Mouse (Mus musculus) forebrain, embryonic 14.5 days (tissue): ENCODE measurements at regions not wholly inside any gene's neighbourhood (a gene's known extent, or its start where the extent isn't known, plus 50 kb on each side); places are given as distances from the start of the nearest gene placed in this dataset.

Experiments used
- ATAC-seq: fragments of 200-750 bp; cut with Nextera tagmentation; 2 replicates; pipeline ENCODE4 v1.8.0; 2017; ENCODE audit warnings: mild to moderate bottlenecking, moderate library complexity
- DNase-seq: peaks from one replicate; pipeline ENCODE4 v3.0.0-alpha.2; 2015; ENCODE audit warnings: low spot score
- H3K27ac ChIP-seq: fragments of 300-500 bp; sonication (generic); 2 replicates; pipeline ENCODE4 v1.5.1; 2014; ENCODE audit warnings: low read depth, mild to moderate bottlenecking, control low read depth, low read length, moderate library complexity
- H3K27me3 ChIP-seq: fragments of 300-500 bp; sonication (generic); replicated peaks from 2 replicates; pipeline ENCODE4 v1.6.1; 2014; ENCODE audit warnings: low read length, control low read depth, mixed read lengths; ENCODE audit not compliant: control insufficient read depth, insufficient read depth
- H3K36me3 ChIP-seq: fragments of 300-500 bp; sonication (generic); 2 replicates; pipeline ENCODE4 v1.6.1; 2014; ENCODE audit warnings: low read length, control low read depth; ENCODE audit not compliant: control insufficient read depth, insufficient read depth
- H3K4me1 ChIP-seq: fragments of 300-500 bp; sonication (generic); 2 replicates; pipeline ENCODE4 v1.6.1; 2014; ENCODE audit warnings: antibody characterized with exemption, low read length, control low read depth; ENCODE audit not compliant: control insufficient read depth, insufficient read depth
- H3K4me2 ChIP-seq: fragments of 300-500 bp; sonication (generic); 2 replicates; pipeline ENCODE4 v1.6.1; 2014; ENCODE audit warnings: mild to moderate bottlenecking, control low read depth, low read length
- H3K4me3 ChIP-seq: fragments of 300-500 bp; sonication (generic); 2 replicates; pipeline ENCODE4 v1.5.1; 2014; ENCODE audit warnings: low read depth, low read length, control low read depth
- H3K9ac ChIP-seq: fragments of 300-500 bp; sonication (generic); 2 replicates; pipeline ENCODE4 v1.6.1; 2014; ENCODE audit warnings: mild to moderate bottlenecking, low read length, control low read depth, moderate library complexity
- H3K9me3 ChIP-seq: fragments of 300-500 bp; sonication (generic); replicated peaks from 2 replicates; pipeline ENCODE4 v1.6.1; 2016; ENCODE audit warnings: low read length, control low read depth, mixed read lengths; ENCODE audit not compliant: control insufficient read depth
- WGBS: fragments of 180-500 bp; shearing (Covaris S2); extraction: QIAGEN DNeasy Blood & Tissue Kit; methylation state at CpG from one replicate; pipeline ENCODE4 v1.1.7; 2014; 5-methylcytosine and 5-hydroxymethylcytosine counted together

DNA sequence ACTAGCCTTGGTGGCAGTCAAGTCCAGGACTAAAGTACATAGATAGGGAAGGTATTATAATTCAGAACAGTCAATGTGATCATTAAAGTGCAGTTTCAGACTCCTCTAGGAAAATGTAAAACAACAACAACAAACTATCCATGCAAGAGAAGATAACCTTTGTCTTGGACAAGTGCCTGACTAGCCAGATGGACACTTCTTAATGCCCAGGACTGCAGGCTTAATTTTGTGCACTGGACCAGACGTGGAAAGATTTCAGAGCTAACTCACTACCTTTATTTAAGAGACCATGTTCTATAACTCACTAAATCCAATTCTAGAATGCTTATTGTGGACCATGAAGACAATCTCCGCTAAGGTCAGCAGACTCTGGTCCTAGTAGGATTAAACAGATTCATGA is 215.6 kb upstream of the Stxbp5 start:
- no peak for ATAC-seq
- no peak overlapping the region for H3K9ac ChIP-seq
- H3K4me1 ChIP-seq = no peaks in the 10 kb centered on the region
- no peaks in the 10 kb centered on the region for H3K9me3 ChIP-seq
- WGBS = 75% methylated on average over 2 of the region's 2 CpGs
- H3K27ac ChIP-seq = no peak overlapping the region
- H3K4me3 ChIP-seq = no peak overlapping the region
- DNase-seq = no peak
- H3K27me3 ChIP-seq = no peaks in the 10 kb centered on the region
- no peaks in the 10 kb centered on the region for H3K36me3 ChIP-seq
- H3K4me2 ChIP-seq = no peak overlapping the region

GRCm38 (mm10) chr10:10113256-10113655 is 212.4 kb upstream of the Stxbp5 start:
- ATAC-seq = no peak

DNA sequence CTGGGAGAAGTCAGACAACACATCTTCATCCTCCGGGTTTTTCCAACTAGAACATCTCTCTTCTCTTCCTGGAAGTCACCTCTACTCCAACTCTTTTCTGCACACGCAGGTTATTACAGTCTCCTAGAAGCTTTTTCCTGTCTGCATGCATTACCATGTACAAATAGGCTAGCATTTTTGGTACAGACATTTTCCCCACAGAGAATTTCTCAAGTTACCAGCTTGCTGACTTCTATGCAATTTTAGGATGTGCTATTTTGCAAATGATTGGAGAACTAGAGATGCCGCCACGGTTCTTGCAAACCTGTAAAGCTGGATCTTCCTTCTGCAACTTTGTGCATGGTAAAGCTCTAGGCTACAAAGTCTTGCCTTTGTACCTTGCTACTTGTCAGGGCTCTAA is 210.2 kb upstream of the Stxbp5 start:
- no peak for ATAC-seq
- H3K4me2 ChIP-seq = no peak overlapping the region

More at GRCm38 (mm10) chr10:10113256-10113655, 212.4 kb upstream of the Stxbp5 start:
- Histone ChIP-seq H3K4me3 (no peak overlapping the region), H3K27ac (no peak overlapping the region), H3K4me2 (no peak overlapping the region), H3K9ac (no peak overlapping the region), H3K9me3 (no peaks in the 10 kb centered on the region), H3K36me3 (no peaks in the 10 kb centered on the region), H3K4me1 (no peaks in the 10 kb centered on the region), H3K27me3 (no peaks in the 10 kb centered on the region)
- peak; percentile 11 for DNase-seq

GRCm38 (mm10) chr10:10109867-10110266 is 209.0 kb upstream of the Stxbp5 start:
- Histone ChIP-seq H3K36me3 (no peaks in the 10 kb centered on the region), H3K9me3 (no peaks in the 10 kb centered on the region), H3K4me1 (no peaks in the 10 kb centered on the region), H3K4me2 (no peak overlapping the region), H3K27ac (no peak overlapping the region), H3K9ac (no peak overlapping the region), H3K4me3 (no peak overlapping the region), H3K27me3 (no peaks in the 10 kb centered on the region)
- DNase-seq (no peak), ATAC-seq (no peak)
- WGBS = 94% methylated on average over 8 of the region's 8 CpGs

More for the DNA sequence above, 210.2 kb upstream of the Stxbp5 start:
- H3K9me3 ChIP-seq = no peaks in the 10 kb centered on the region
- no peak overlapping the region for H3K27ac ChIP-seq
- no peak overlapping the region for H3K4me3 ChIP-seq
- no peak overlapping the region for H3K9ac ChIP-seq
- no peak for DNase-seq
- H3K27me3 ChIP-seq = no peaks in the 10 kb centered on the region
- no peaks in the 10 kb centered on the region for H3K4me1 ChIP-seq
- 91% methylated on average over 4 of the region's 4 CpGs for WGBS
- H3K36me3 ChIP-seq = no peaks in the 10 kb centered on the region

DNA sequence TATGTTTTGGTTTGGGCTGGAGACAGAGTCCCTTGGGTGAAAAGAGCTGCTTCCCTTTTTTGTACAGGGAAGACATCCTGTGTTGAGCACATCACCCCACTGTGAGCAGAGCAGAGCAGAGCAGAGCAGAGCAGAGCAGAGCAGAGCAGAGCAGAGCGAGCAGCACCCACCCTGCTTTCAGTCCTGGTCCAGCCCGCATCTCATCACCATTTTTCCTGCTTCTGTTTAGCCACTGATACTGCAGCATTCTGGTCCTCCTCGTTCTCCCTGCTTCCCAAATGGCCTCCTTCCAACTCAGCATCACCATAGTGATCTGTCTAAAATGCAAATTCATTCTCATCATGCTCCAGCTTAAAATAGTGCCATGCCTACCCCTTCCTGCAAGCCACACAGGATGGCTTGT is 206.2 kb upstream of the Stxbp5 start:
- 52% methylated on average over 3 of the region's 3 CpGs for WGBS
- Histone ChIP-seq H3K36me3 (no peaks in the 10 kb centered on the region), H3K9me3 (no peaks in the 10 kb centered on the region), H3K27me3 (no peaks in the 10 kb centered on the region), H3K9ac (no peak overlapping the region), H3K4me2 (no peak overlapping the region), H3K27ac (no peak overlapping the region), H3K4me3 (no peak overlapping the region), H3K4me1 (no peaks in the 10 kb centered on the region)
- ATAC-seq (peak; percentile 62), DNase-seq (peak; percentile 48)

DNA sequence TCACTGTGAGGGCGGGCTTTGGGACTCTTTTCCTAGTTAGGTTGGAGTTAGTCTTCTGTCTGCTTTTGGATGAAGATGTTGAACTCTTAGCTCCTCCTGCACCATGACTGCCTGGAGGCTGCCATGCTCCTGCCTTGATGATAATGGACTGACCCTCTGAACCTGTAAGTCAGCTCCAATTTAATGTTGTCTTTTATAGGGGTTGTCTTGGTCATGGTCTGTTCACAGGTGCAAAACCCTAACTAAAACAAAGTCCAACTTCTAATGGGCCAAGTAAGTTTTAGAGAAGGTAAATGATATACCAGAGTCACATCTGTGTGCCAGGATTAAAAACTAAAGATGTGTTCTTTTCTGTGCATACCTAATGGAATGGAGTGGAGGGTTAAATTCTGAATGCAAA is 205.8 kb upstream of the Stxbp5 start:
- Histone ChIP-seq H3K4me1 (no peaks in the 10 kb centered on the region), H3K9ac (no peak overlapping the region), H3K36me3 (no peaks in the 10 kb centered on the region), H3K4me3 (no peak overlapping the region), H3K27me3 (no peaks in the 10 kb centered on the region), H3K9me3 (no peaks in the 10 kb centered on the region), H3K4me2 (no peak overlapping the region), H3K27ac (no peak overlapping the region)
- ATAC-seq = no peak
- DNase-seq = no peak
- 85% methylated on average over 1 of the region's 1 CpGs for WGBS

- DNase-seq (no peak), ATAC-seq (no peak)
- WGBS = 87% methylated on average over 2 of the region's 2 CpGs
These were observed 200.8 kb upstream of the Stxbp5 start for GRCm38 (mm10) chr10:10101641-10102040.

DNA sequence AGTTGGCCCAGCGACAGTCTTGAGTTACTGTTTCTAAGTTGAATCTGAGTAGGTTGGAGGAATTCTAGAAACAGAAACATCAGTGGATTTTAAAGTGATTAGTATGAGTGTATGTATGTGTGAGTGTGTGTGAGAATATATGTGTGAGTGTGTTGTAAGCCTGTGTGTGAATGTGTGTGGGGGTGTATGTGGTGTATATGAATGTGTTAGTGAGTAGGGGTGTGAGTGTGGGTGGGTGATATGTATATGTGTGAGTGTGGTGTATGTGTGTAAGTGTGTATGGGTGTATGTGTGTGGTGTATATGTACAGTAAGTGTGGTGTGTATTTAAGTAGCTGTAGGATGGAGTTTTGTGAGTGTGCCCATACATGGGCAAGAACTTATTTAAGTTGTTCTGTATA is 197.6 kb upstream of the Stxbp5 start:
- Histone ChIP-seq H3K9me3 (no peaks in the 10 kb centered on the region), H3K36me3 (no peaks in the 10 kb centered on the region), H3K9ac (no peak overlapping the region), H3K27me3 (no peaks in the 10 kb centered on the region), H3K4me3 (no peak overlapping the region), H3K4me2 (no peak overlapping the region), H3K27ac (no peak overlapping the region), H3K4me1 (no peaks in the 10 kb centered on the region)
- DNase-seq (no peak), ATAC-seq (no peak)
- 93% methylated on average over 1 of the region's 1 CpGs for WGBS

More at GRCm38 (mm10) chr10:10101641-10102040, 200.8 kb upstream of the Stxbp5 start:
- no peaks in the 10 kb centered on the region for H3K9me3 ChIP-seq
- no peaks in the 10 kb centered on the region for H3K27me3 ChIP-seq
- H3K27ac ChIP-seq = no peak overlapping the region
- H3K9ac ChIP-seq = no peak overlapping the region
- H3K4me2 ChIP-seq = no peak overlapping the region
- H3K4me1 ChIP-seq = no peaks in the 10 kb centered on the region
- no peaks in the 10 kb centered on the region for H3K36me3 ChIP-seq
- H3K4me3 ChIP-seq = no peak overlapping the region

GRCm38 (mm10) chr10:10094113-10094512 is 193.2 kb upstream of the Stxbp5 start:
- Histone ChIP-seq H3K4me2 (no peak overlapping the region), H3K27me3 (no peaks in the 10 kb centered on the region), H3K4me1 (no peaks in the 10 kb centered on the region), H3K9ac (no peak overlapping the region), H3K27ac (no peak overlapping the region), H3K4me3 (no peak overlapping the region), H3K9me3 (no peaks in the 10 kb centered on the region), H3K36me3 (no peaks in the 10 kb centered on the region)
- DNase-seq = no peak
- 80% methylated on average over 1 of the region's 1 CpGs for WGBS
- ATAC-seq = no peak
